Mouse (Mus musculus) lung, embryonic 16.5 days (tissue): ENCODE data around the gene Rab12. TPM values are rescaled to one million over a fixed set of nuclear protein-coding genes. Genes with fewer than 3 reads are reported as not detected.
A peak's percentile ranks its signal among the peaks of the same experiment; 100 is the strongest.

Source experiments
- ATAC-seq: fragments of 200-750 bp; cut with Nextera tagmentation; 2 replicates; pipeline ENCODE4 v1.8.0; 2017; ENCODE audit warnings: low read depth, mild to moderate bottlenecking, moderate library complexity
- H3K27ac ChIP-seq: fragments of 300-500 bp; sonication (generic); 2 replicates; pipeline ENCODE4 v1.5.1; 2014; ENCODE audit warnings: mild to moderate bottlenecking, control low read depth, low read length
- H3K27me3 ChIP-seq: fragments of 300-500 bp; sonication (generic); 2 replicates; pipeline ENCODE4 v1.6.1; 2014; ENCODE audit warnings: low read depth, low read length, mixed read lengths; ENCODE audit not compliant: control insufficient read depth, insufficient read depth
- H3K36me3 ChIP-seq: fragments of 300-500 bp; sonication (generic); 2 replicates; pipeline ENCODE4 v1.6.1; 2014; ENCODE audit warnings: low read length; ENCODE audit not compliant: control insufficient read depth, insufficient read depth
- H3K4me1 ChIP-seq: fragments of 300-500 bp; sonication (generic); replicated peaks from 2 replicates; pipeline ENCODE4 v1.6.1; 2014; ENCODE audit warnings: low read length, mixed read lengths; ENCODE audit not compliant: control insufficient read depth, insufficient read depth
- H3K4me2 ChIP-seq: fragments of 300-500 bp; sonication (generic); 2 replicates; pipeline ENCODE4 v1.6.1; 2014; ENCODE audit warnings: low read depth, low read length, control low read depth
- H3K4me3 ChIP-seq: fragments of 300-500 bp; sonication (generic); 2 replicates; pipeline ENCODE4 v1.5.1; 2014; ENCODE audit warnings: mild to moderate bottlenecking, low read length, control low read depth
- H3K9ac ChIP-seq: fragments of 300-500 bp; sonication (generic); 2 replicates; pipeline ENCODE4 v1.6.1; 2014; ENCODE audit warnings: low read length, control low read depth
- H3K9me3 ChIP-seq: fragments of 300-500 bp; sonication (generic); 2 replicates; pipeline ENCODE4 v1.6.1; 2016; ENCODE audit warnings: low read length; ENCODE audit not compliant: control insufficient read depth
- WGBS: fragments of 180-500 bp; shearing (Covaris S2); extraction: QIAGEN DNeasy Blood & Tissue Kit; methylation state at CpG from one replicate; pipeline ENCODE4 v1.1.7; 2014; 5-methylcytosine and 5-hydroxymethylcytosine counted together
- polyA plus RNA-seq: library from polyadenylated mRNA; unstranded; fragments of >200 nt; fragmentation: Nextera tagmentation; extraction: Ambion mirVana; gene quantifications from 2 replicates; pipeline ENCODE4 v1.2.1, GENCODE M21; 2015

Rab12 gene
- polyA plus RNA-seq, 1 experiment from 2014 or later, result 27.8 TPM

DNA sequence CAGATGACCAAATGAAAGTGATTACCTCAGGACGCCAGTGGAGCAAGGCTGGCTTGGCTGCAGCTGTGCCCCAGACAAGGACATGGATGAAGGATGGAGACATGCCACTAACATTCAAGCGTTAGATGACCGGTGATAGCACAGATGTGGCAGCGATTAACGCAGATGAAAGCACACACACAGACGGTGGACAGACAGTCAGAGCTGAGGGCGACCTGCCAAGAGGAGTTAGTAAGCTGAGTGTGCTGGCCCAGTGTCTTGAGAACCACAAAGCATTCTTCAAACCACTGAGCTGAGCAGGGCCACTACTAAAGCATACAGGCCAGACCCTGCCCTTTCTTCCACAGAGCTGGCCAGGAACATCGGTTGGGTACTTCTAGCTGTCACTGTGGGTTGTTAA, 14.6 kb downstream of the Rab12 start:
- ATAC-seq, result no peak
- peaks cover 23% of the 10 kb centered on the region for H3K36me3 ChIP-seq
- H3K4me2 ChIP-seq, result no peak overlapping the region
- no peaks in the 10 kb centered on the region for H3K27me3 ChIP-seq
- no peak overlapping the region for H3K9ac ChIP-seq
- peaks cover 4% of the 10 kb centered on the region for H3K4me1 ChIP-seq
- no peak overlapping the region for H3K4me3 ChIP-seq
- no peak overlapping the region for H3K27ac ChIP-seq
- H3K9me3 ChIP-seq, result no peaks in the 10 kb centered on the region
- 73% methylated on average over 8 of the region's 8 CpGs for WGBS

DNA sequence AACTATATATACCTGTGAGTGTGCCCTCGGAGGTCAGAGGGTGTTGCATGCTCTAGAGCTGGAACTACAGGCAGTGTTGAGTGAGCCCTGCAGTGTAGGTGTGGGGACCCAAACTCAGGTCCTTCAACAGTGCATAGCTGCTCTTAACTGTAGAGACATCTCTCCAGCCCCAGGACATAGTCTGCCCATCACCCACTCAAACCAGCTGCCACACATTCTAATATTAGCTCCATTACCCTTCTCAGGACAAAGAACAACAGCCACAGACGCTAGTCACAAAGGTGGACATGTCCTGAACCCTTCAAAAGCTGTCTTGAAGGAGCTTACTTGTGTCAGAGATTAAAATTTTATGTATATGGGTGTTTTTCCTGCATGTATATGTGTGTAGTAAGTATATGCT, 15.3 kb downstream of the Rab12 start:
- no peak for ATAC-seq
- Histone ChIP-seq H3K9me3 (no peaks in the 10 kb centered on the region), H3K36me3 (peaks cover 29% of the 10 kb centered on the region), H3K9ac (no peak overlapping the region), H3K4me1 (peaks cover 2% of the 10 kb centered on the region; the same call in 1 of the 2 replicates), H3K4me3 (no peak overlapping the region), H3K4me2 (no peak overlapping the region), H3K27ac (no peak overlapping the region), H3K27me3 (no peaks in the 10 kb centered on the region)
- 80% methylated on average over 2 of the region's 2 CpGs for WGBS

DNA sequence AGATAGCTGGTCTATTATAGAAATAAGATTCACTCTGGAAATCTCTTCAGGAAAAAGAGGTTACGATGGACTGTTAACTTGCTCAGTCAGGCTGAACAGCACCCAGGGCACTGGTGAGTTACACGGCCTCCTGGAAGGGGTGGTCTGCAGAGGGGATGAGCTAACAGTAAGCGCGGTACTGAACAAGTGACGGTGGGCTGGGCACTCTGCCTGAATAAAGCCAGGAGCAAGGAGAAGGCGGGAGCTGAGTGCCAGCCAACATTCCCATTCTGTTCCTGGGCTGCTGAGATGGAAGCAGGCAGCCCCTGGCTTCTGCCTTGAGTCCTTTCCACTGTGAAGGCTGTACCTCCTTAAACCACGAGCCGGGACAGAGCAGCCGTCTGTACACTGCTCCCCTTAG, 16.1 kb downstream of the Rab12 start:
- Histone ChIP-seq H3K27me3 (no peaks in the 10 kb centered on the region), H3K27ac (no peak overlapping the region), H3K4me2 (no peak overlapping the region), H3K4me3 (no peak overlapping the region), H3K9me3 (no peaks in the 10 kb centered on the region), H3K9ac (no peak overlapping the region), H3K36me3 (peaks cover 30% of the 10 kb centered on the region), H3K4me1 (peaks cover 2% of the 10 kb centered on the region; the same call in 1 of the 2 replicates)
- 80% methylated on average over 9 of the region's 9 CpGs for WGBS
- ATAC-seq, result no peak

DNA sequence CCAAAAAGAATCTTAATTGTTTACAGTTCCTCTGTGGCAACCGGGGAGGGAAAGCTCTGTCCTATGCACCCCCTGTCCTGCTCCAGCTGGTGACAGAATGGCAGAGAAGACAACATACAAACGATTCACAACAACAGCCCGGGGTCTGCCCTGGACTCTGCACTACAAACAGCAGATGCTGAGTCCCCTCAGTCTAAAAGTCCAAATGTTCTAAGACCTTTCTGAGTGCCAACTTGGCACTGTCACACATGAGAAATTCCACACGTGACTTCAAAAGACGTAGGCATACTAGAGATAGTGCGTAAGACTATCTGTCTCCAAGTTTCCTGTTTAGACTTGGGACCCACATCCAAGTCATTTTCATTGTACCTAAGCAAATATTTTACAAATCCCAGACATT, 16.7 kb downstream of the Rab12 start:
- no peaks in the 10 kb centered on the region for H3K27me3 ChIP-seq
- peaks cover 31% of the 10 kb centered on the region for H3K36me3 ChIP-seq
- no peak overlapping the region for H3K4me3 ChIP-seq
- no peak overlapping the region for H3K27ac ChIP-seq
- 54% methylated on average over 6 of the region's 6 CpGs for WGBS
- no peak overlapping the region for H3K9ac ChIP-seq
- no peak overlapping the region for H3K4me2 ChIP-seq
- H3K9me3 ChIP-seq, result no peaks in the 10 kb centered on the region
- ATAC-seq, result no peak
- H3K4me1 ChIP-seq, result peaks cover 2% of the 10 kb centered on the region; the same call in 1 of the 2 replicates

DNA sequence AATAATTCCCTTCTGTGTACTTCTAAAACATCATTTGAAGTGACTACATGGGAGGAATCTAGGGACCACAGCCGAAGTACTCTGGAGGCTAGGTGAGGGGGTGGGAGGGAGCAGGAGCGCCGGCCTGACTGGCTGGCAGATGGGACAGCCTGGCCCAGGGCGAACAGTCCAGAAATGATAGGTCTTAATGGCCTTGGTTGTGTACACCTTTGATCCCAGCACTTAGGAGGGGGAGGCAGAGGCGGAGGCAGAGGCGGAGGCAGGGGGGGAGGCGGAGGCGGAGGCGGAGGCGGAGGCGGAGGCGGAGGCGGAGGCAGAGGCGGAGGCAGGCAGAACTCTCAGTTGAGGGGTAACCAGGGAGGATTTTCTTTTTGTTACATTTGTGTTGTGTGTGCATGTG, 20.9 kb downstream of the Rab12 start:
- ATAC-seq, result no peak
- peaks cover 46% of the 10 kb centered on the region for H3K36me3 ChIP-seq
- no peak overlapping the region for H3K4me3 ChIP-seq
- H3K9ac ChIP-seq, result no peak overlapping the region
- H3K9me3 ChIP-seq, result no peaks in the 10 kb centered on the region
- no peaks in the 10 kb centered on the region for H3K27me3 ChIP-seq
- no peaks in the 10 kb centered on the region for H3K4me1 ChIP-seq
- no peak overlapping the region for H3K4me2 ChIP-seq
- no peak overlapping the region for H3K27ac ChIP-seq
- 80% methylated on average over 14 of the region's 14 CpGs for WGBS

DNA sequence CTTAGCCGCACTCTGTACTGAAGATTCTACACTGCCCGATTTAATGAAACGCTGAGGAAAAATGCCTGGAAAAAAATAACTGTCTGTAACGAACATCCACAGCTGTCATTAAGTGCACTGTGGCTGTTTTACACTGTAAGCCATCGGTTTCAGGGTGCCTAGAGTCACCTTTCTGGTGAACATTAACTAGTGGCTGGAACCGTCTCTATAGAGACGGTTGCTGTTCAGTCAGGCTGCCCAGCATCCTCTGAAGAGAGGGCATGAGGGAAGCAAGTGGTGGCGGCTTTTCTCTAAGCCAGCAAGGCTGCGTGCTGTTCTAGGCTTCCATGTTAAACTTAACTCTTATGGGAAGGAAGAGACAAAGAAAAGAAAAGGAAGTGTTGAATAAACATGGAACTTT, 22.9 kb downstream of the Rab12 start:
- Histone ChIP-seq H3K4me3 (no peak overlapping the region), H3K9me3 (no peaks in the 10 kb centered on the region), H3K27ac (no peak overlapping the region), H3K27me3 (no peaks in the 10 kb centered on the region), H3K4me2 (no peak overlapping the region), H3K9ac (no peak overlapping the region), H3K4me1 (no peaks in the 10 kb centered on the region), H3K36me3 (peaks cover 43% of the 10 kb centered on the region)
- no peak for ATAC-seq
- WGBS, result 72% methylated on average over 9 of the region's 9 CpGs

DNA sequence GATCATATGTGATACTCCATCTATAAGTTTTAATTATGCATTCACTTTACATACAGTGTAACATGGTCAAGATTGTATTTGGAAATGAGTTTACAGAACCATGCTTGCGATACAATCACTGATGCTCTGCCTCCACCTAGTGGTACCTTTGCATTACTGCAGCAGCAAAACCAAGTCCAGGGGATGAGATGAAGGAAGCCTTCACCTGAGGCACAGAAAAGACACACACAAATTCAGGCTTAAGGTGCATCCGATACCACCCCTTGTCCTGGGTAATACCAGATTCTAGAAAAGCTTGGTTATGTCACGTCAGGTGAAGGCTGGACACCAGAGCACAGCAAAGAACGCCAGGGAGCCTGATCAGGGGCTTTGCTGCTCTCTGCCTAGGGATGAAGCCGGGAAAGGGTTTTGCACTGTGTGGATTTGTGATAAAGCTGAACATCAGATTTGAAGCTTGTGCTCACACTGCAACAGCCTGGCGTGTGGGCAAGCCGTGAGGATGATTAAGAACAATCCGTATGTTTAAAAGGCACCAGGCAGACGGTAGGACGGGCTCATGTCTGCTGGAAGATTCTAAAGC, 29.4 kb downstream of the Rab12 start:
- Histone ChIP-seq H3K27ac (no peak overlapping the region), H3K27me3 (no peaks in the 10 kb centered on the region), H3K9me3 (no peaks in the 10 kb centered on the region), H3K4me3 (no peak overlapping the region), H3K36me3 (peaks cover 7% of the 10 kb centered on the region), H3K9ac (no peak overlapping the region), H3K4me1 (no peaks in the 10 kb centered on the region; the same call in 1 of the 2 replicates), H3K4me2 (no peak overlapping the region)
- ATAC-seq, result no peak
- WGBS, result 39% methylated on average over 10 of the region's 10 CpGs

DNA sequence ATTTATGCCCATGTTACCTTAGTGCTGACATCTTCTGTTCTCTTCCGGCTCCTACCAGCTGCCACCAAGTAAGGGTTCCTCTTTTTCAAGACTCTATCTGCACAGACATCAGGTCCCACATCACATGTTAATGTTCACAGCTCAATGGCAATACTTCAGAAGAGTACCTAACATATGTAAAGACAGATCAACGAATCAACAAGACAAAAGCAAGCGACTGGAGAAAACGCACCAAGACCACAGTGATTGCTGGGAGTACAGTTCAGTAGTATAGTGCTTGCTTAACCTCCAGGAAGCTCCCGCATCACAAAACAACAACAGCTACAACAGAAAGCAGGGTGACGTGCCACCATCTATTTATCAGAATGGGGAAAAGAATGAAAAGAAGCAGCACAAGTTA, 33.0 kb downstream of the Rab12 start:
- no peak overlapping the region for H3K4me2 ChIP-seq
- H3K4me3 ChIP-seq, result no peak overlapping the region
- ATAC-seq, result no peak
- no peaks in the 10 kb centered on the region for H3K36me3 ChIP-seq
- no peaks in the 10 kb centered on the region for H3K9me3 ChIP-seq
- no peaks in the 10 kb centered on the region for H3K27me3 ChIP-seq
- H3K9ac ChIP-seq, result no peak overlapping the region
- H3K27ac ChIP-seq, result no peak overlapping the region
- no peaks in the 10 kb centered on the region; the same call in 1 of the 2 replicates for H3K4me1 ChIP-seq
- WGBS, result 90% methylated on average over 6 of the region's 6 CpGs

DNA sequence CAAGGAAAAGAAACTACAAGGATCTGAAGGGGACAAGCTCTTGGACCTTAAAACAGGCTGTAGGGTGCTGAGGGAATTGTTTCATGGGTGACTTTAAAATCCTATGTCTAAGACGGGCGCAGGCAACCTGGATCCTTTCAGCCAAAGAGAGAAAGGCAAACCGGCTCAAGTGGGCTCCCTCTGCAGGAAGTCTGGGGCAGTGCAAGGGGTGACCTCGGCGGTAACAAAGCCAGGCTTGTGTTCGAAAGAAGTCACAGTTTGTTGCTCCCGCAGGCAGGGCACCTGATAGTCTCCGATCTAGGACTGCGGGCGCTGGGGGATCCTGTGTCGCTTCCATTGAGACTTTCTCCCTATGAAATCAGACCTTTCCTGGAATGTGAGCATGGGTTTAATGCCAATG, 33.8 kb downstream of the Rab12 start:
- no peak overlapping the region for H3K27ac ChIP-seq
- no peaks in the 10 kb centered on the region for H3K9me3 ChIP-seq
- H3K4me1 ChIP-seq, result no peaks in the 10 kb centered on the region; the same call in 1 of the 2 replicates
- peak overlapping the region; percentile 27; the same call in 1 of the 2 replicates for H3K4me2 ChIP-seq
- H3K4me3 ChIP-seq, result no peak overlapping the region
- no peaks in the 10 kb centered on the region for H3K36me3 ChIP-seq
- H3K27me3 ChIP-seq, result no peaks in the 10 kb centered on the region
- WGBS, result 8% methylated on average over 11 of the region's 11 CpGs
- no peak overlapping the region for H3K9ac ChIP-seq
- no peak for ATAC-seq

DNA sequence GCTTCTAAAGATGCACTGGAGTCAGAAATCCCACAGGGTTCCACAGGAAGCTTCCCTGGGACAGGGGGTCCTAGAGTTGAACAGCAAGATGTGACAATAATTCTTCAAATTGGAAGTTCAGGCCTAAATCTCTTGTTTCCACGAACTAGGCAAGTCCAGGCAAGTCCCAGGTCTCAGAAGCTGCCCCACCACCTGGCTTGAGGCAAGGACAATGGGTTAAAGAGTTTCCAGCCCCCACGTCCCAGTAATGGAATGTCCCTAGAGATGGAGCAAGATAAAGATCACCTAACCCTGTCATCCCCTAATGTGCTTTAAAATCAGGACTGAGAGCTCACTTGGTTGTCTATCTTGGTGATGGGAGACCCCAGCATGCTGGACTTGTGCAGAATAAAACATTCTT, 34.6 kb downstream of the Rab12 start:
- WGBS, result 53% methylated on average over 2 of the region's 2 CpGs
- H3K27me3 ChIP-seq, result peaks cover 3% of the 10 kb centered on the region; the same call in 1 of the 2 replicates
- H3K9ac ChIP-seq, result no peak overlapping the region
- no peak for ATAC-seq
- no peak overlapping the region for H3K4me2 ChIP-seq
- no peak overlapping the region for H3K27ac ChIP-seq
- no peaks in the 10 kb centered on the region for H3K9me3 ChIP-seq
- H3K4me3 ChIP-seq, result no peak overlapping the region
- H3K36me3 ChIP-seq, result no peaks in the 10 kb centered on the region
- H3K4me1 ChIP-seq, result no peaks in the 10 kb centered on the region; the same call in 1 of the 2 replicates
